Mouse (Mus musculus) stomach, embryonic 16.5 days (tissue): ENCODE measurements at regions not wholly inside any gene's neighbourhood (a gene's known extent, or its start where the extent isn't known, plus 50 kb on each side); places are given as distances from the start of the nearest gene placed in this dataset.

Experiments
- ATAC-seq: fragments of 200-750 bp; cut with Nextera tagmentation; 2 replicates; pipeline ENCODE4 v1.8.0; 2017; ENCODE audit warnings: moderate number of reproducible peaks, moderate TSS enrichment; ENCODE audit not compliant: insufficient read depth, low FRiP score
- H3K27ac ChIP-seq: fragments of 300-500 bp; sonication (generic); 2 replicates; pipeline ENCODE4 v1.5.1; 2014; ENCODE audit warnings: low read length
- H3K27me3 ChIP-seq: fragments of 300-500 bp; sonication (generic); 2 replicates; pipeline ENCODE4 v1.6.1; 2014; ENCODE audit warnings: low read length, control low read depth, mixed read lengths; ENCODE audit not compliant: control insufficient read depth, insufficient read depth
- H3K36me3 ChIP-seq: fragments of 300-500 bp; sonication (generic); 2 replicates; pipeline ENCODE4 v1.6.1; 2014; ENCODE audit warnings: low read length; ENCODE audit not compliant: control insufficient read depth, insufficient read depth
- H3K4me1 ChIP-seq: fragments of 300-500 bp; sonication (generic); 2 replicates; pipeline ENCODE4 v1.6.1; 2014; ENCODE audit warnings: low read length, control low read depth, mixed read lengths; ENCODE audit not compliant: control insufficient read depth, insufficient read depth
- H3K4me2 ChIP-seq: fragments of 300-500 bp; sonication (generic); 2 replicates; pipeline ENCODE4 v1.6.1; 2014; ENCODE audit warnings: low read depth, low read length, mixed read lengths
- H3K4me3 ChIP-seq: fragments of 300-500 bp; sonication (generic); replicated peaks from 2 replicates; pipeline ENCODE4 v1.5.1; 2014; ENCODE audit warnings: mild to moderate bottlenecking, low read length
- H3K9ac ChIP-seq: fragments of 300-500 bp; sonication (generic); 2 replicates; pipeline ENCODE4 v1.6.1; 2014; ENCODE audit warnings: low read length
- H3K9me3 ChIP-seq: fragments of 300-500 bp; sonication (generic); replicated peaks from 2 replicates; pipeline ENCODE4 v1.6.1; 2016; ENCODE audit warnings: low read length, control low read depth; ENCODE audit not compliant: control insufficient read depth
- WGBS: fragments of 180-500 bp; shearing (Covaris S2); extraction: QIAGEN DNeasy Blood & Tissue Kit; methylation state at CpG from one replicate; pipeline ENCODE4 v1.1.7; 2014; 5-methylcytosine and 5-hydroxymethylcytosine counted together

DNA sequence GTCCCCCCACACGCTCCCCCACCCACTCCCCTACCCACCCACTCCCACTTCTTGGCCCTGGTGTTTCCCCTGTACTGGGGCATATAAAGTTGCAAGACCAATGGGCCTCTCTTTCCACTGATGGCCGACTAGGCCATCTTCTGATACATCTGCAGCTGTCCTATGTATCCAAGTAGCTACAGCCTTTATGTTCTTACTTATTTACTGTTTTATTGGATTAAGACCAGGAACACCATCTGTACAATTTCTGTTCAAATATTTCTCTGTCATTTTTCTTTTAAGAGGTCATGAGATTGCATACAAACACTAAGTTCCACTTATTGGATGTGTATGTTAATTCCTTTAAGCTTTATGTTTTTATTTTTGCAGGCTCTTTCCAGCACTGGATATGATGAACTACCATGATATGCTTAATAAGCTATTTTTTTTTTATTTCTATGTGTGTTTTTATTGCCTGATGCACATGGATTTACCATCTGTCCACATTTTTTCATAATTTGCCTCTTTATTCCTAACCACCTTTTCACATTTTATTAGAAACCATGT is 792.6 kb upstream of the Jmjd1c start:
- no peaks in the 10 kb centered on the region for H3K9me3 ChIP-seq
- H3K9ac ChIP-seq, result no peak overlapping the region
- H3K4me1 ChIP-seq, result no peaks in the 10 kb centered on the region
- no peak overlapping the region for H3K27ac ChIP-seq
- no peak overlapping the region for H3K4me3 ChIP-seq
- H3K27me3 ChIP-seq, result no peaks in the 10 kb centered on the region
- H3K4me2 ChIP-seq, result no peak overlapping the region
- H3K36me3 ChIP-seq, result no peaks in the 10 kb centered on the region
- 53% methylated on average over 2 of the region's 2 CpGs for WGBS
- ATAC-seq, result peak; percentile 21; the same call in 1 of the 2 replicates

DNA sequence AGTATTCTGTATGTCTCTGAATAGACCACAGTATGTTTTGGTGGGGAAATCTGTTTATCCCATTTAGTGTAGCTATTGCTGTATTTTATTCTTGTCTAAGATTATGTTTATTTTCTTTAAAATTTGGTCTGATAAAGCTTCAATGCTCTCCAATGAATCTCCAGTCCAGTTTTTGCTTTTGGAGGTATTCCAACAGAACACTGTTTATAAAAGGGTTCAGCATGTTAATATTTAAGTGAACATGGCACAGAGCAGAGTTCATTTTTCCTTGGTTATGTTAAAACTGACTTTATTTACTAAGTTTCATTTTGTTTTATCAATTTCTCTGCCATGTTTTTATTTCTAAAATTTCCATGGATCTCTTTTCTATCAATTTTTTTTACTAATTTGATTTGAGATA is 791.0 kb upstream of the Jmjd1c start:
- H3K27ac ChIP-seq, result no peak overlapping the region
- H3K36me3 ChIP-seq, result no peaks in the 10 kb centered on the region
- no peaks in the 10 kb centered on the region for H3K4me1 ChIP-seq
- no peaks in the 10 kb centered on the region for H3K27me3 ChIP-seq
- no peak overlapping the region for H3K4me3 ChIP-seq
- no peak overlapping the region for H3K4me2 ChIP-seq
- H3K9me3 ChIP-seq, result no peaks in the 10 kb centered on the region
- ATAC-seq, result no peak
- H3K9ac ChIP-seq, result no peak overlapping the region

DNA sequence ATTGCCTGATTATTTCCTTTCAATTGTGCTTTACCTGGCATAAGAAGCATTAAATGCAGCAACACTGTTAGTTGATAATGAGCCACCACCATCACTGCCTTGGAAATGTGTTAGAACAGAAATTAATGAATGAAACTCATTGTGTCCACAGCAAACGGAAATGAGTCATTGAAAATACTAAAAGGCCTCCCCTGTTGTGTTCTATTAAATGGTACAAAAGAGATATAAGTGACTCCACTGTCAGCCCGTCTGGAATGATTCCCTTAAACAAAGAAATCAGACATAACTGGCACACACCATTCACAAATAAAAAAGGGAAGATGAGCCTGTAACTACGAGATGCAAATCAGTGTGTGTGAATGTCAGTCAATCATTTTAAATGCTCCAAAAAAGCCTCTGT is 764.8 kb upstream of the Jmjd1c start:
- Histone ChIP-seq H3K27ac (no peak overlapping the region), H3K4me3 (no peak overlapping the region), H3K36me3 (no peaks in the 10 kb centered on the region), H3K27me3 (no peaks in the 10 kb centered on the region), H3K9me3 (no peaks in the 10 kb centered on the region), H3K4me1 (no peaks in the 10 kb centered on the region), H3K4me2 (no peak overlapping the region), H3K9ac (no peak overlapping the region)
- no peak for ATAC-seq
- WGBS, result 59% methylated on average over 3 of the region's 3 CpGs

DNA sequence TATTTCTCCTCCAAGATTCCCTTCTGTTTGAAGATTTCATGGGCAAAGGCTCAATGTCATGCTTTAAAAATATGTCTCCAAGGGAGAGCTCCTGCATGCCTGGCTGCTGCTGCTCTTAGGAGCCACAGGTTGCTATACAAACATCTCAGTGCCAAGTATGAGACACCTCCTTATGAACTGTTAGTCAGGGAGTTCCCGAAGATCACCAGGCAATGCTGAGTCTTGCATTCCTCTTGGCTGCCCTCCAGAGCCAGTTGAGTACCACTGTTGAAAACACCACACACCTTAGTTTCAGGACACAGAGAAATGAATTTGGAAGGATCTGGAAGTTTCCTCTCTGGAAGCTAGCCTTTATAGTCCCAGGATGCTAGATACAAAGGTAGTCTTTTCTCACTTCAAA is 757.9 kb upstream of the Jmjd1c start:
- H3K27ac ChIP-seq, result no peak overlapping the region
- 71% methylated on average over 1 of the region's 1 CpGs for WGBS
- ATAC-seq, result no peak
- H3K4me3 ChIP-seq, result no peak overlapping the region
- no peak overlapping the region for H3K9ac ChIP-seq
- no peaks in the 10 kb centered on the region for H3K27me3 ChIP-seq
- H3K36me3 ChIP-seq, result no peaks in the 10 kb centered on the region
- no peaks in the 10 kb centered on the region for H3K4me1 ChIP-seq
- no peaks in the 10 kb centered on the region for H3K9me3 ChIP-seq
- H3K4me2 ChIP-seq, result no peak overlapping the region

DNA sequence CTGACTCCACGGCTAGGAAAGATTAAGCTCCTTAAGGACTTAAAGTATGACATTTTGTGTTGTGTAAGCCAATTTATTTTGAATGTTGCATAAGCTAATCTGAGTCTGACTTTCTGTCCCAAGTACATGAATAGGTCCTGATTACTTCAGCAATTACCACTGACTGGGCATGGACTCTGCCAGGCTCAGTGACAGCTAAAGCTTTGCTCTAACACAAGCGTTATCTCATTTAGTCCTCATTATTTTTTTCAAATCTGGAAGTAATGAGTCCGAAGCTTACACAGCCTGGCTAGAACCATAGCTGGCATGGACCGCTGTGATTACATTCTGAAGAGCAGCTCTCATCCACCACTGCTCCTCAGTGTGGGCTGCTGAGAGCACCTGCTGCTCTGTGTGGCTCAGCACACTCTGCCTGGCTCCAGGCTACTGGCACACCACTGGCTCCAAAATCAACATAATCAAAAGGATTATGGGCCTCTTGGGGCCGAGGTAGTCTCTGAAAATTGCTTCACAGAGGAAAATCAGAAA is 753.0 kb upstream of the Jmjd1c start:
- Histone ChIP-seq H3K36me3 (no peaks in the 10 kb centered on the region), H3K9ac (no peak overlapping the region), H3K4me2 (no peak overlapping the region), H3K4me3 (no peak overlapping the region), H3K4me1 (no peaks in the 10 kb centered on the region), H3K27me3 (no peaks in the 10 kb centered on the region), H3K27ac (no peak overlapping the region), H3K9me3 (no peaks in the 10 kb centered on the region)
- WGBS, result 72% methylated on average over 5 of the region's 5 CpGs
- no peak for ATAC-seq

DNA sequence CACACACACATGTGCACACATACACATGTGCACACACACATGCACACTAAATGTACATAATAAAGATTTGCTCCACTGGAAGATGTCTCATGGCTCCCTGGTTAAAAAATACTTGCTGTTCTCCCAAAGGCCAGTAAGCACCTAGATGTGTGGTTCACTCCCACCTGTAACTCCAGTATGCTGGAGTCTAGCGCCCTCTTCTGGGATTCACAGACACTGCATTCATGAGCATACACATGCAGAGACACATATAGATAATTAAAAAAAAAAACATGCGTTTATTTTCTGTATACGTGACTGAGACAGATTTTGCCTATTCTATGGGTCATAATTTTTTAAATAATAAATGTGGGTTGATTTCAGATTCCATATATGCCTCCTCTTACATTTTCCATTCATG is 747.5 kb upstream of the Jmjd1c start:
- no peaks in the 10 kb centered on the region for H3K36me3 ChIP-seq
- H3K4me1 ChIP-seq, result no peaks in the 10 kb centered on the region
- H3K9me3 ChIP-seq, result no peaks in the 10 kb centered on the region
- no peak overlapping the region for H3K27ac ChIP-seq
- WGBS, result 63% methylated on average over 3 of the region's 3 CpGs
- no peaks in the 10 kb centered on the region for H3K27me3 ChIP-seq
- no peak for ATAC-seq
- no peak overlapping the region for H3K9ac ChIP-seq
- H3K4me3 ChIP-seq, result no peak overlapping the region
- no peak overlapping the region for H3K4me2 ChIP-seq

DNA sequence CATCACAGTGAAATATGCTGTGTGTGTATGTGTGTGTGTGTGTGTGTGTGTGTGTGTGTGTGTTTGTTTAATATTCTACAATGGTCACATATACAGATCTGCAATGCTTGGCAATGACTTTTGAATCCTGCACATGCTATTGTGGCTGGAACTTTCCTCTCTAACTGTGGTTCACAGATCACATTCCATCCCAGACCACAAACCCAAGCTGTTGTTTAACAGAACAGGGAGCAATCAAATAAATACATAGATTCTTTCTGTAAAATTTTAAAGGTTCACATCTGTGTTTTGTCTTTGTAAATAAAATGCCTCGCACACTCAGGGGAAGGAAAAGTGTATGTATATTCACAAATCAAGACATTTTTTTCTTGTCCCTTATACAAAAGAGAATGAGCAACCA is 744.9 kb upstream of the Jmjd1c start:
- Histone ChIP-seq H3K27ac (no peak overlapping the region), H3K4me1 (peaks cover 3% of the 10 kb centered on the region; the same call in 1 of the 2 replicates), H3K9ac (no peak overlapping the region), H3K4me2 (no peak overlapping the region), H3K4me3 (no peak overlapping the region), H3K9me3 (no peaks in the 10 kb centered on the region), H3K27me3 (no peaks in the 10 kb centered on the region), H3K36me3 (no peaks in the 10 kb centered on the region)
- 30% methylated on average over 1 of the region's 1 CpGs for WGBS
- no peak for ATAC-seq

DNA sequence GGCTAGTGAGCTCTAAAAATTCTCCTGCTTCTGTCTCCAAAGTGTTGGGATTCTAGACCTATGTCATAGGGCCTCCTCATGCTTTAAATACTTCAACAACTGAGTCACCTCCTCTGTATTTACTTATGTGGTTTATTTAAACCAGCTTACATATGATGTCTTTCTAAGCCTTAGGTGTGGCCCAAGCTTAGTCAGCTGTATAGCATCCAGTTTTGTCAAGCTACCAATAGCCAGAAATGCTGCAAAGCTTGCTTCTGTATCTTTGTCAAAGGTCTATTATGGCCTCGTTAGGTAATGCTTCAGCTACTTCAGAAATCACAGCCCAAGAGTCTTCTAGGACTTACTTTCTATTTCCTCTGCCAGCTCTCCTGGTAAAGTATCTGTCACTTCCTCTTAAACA is 741.9 kb upstream of the Jmjd1c start:
- no peak overlapping the region for H3K4me2 ChIP-seq
- 0 out of 2 replicates have a peak, but pooled peaks cover 4% of the 10 kb centered on the region for H3K9me3 ChIP-seq
- no peak overlapping the region for H3K27ac ChIP-seq
- H3K36me3 ChIP-seq, result no peaks in the 10 kb centered on the region
- peaks cover 3% of the 10 kb centered on the region; the same call in 1 of the 2 replicates for H3K4me1 ChIP-seq
- ATAC-seq, result no peak
- H3K9ac ChIP-seq, result no peak overlapping the region
- no peaks in the 10 kb centered on the region for H3K27me3 ChIP-seq
- 64% methylated on average over 1 of the region's 1 CpGs for WGBS
- no peak overlapping the region for H3K4me3 ChIP-seq

DNA sequence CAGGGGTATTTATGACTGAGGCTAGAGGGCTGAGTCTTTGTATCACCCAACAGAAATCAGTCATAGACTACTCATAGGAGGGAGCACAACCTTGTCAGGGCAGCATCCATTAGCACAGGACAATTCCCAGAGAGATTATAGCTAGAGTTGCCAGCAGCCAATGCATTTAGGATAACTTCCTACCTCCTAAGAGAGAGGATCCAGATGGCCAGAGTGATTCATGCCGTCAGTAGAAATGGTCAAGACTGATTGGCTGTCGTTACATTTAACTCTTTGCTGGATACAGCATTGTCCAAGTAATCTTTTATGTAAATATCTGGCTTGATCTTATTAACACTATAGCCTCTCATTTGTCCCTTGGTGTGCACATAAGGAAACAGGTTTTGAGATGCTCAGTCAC is 740.9 kb upstream of the Jmjd1c start:
- H3K4me3 ChIP-seq, result no peak overlapping the region

More for the DNA sequence above, 740.9 kb upstream of the Jmjd1c start:
- no peak overlapping the region for H3K4me2 ChIP-seq
- no peak overlapping the region for H3K27ac ChIP-seq
- no peaks in the 10 kb centered on the region for H3K36me3 ChIP-seq
- no peaks in the 10 kb centered on the region for H3K27me3 ChIP-seq
- H3K9ac ChIP-seq, result no peak overlapping the region
- H3K9me3 ChIP-seq, result 0 out of 2 replicates have a peak, but pooled peaks cover 4% of the 10 kb centered on the region
- WGBS, result 36% methylated on average over 2 of the region's 2 CpGs
- ATAC-seq, result no peak
- peaks cover 3% of the 10 kb centered on the region; the same call in 1 of the 2 replicates for H3K4me1 ChIP-seq
